Mouse (Mus musculus) embryonic facial prominence, embryonic 13.5 days (tissue): ENCODE data around the gene Isyna1. TPM values are rescaled to one million over a fixed set of nuclear protein-coding genes. Genes with fewer than 3 reads are reported as not detected.

Experiments
- ATAC-seq: fragments of 200-750 bp; cut with Nextera tagmentation; 2 replicates; pipeline ENCODE4 v1.8.0; 2017; ENCODE audit warnings: low read depth; ENCODE audit not compliant: insufficient number of reproducible peaks, insufficient read depth, low FRiP score, low TSS enrichment
- H3K27ac ChIP-seq: fragments of 300-500 bp; sonication (generic); 2 replicates; pipeline ENCODE4 v1.5.1; 2015; ENCODE audit warnings: moderate library complexity, mild to moderate bottlenecking, inconsistent platforms
- H3K27me3 ChIP-seq: fragments of 300-500 bp; sonication (generic); 2 replicates; pipeline ENCODE4 v1.6.1; 2015; ENCODE audit warnings: mild to moderate bottlenecking, inconsistent platforms
- H3K36me3 ChIP-seq: fragments of 300-500 bp; sonication (generic); 2 replicates; pipeline ENCODE4 v1.6.1; 2015; ENCODE audit warnings: mild to moderate bottlenecking, inconsistent platforms
- H3K4me1 ChIP-seq: fragments of 300-500 bp; sonication (generic); 2 replicates; pipeline ENCODE4 v1.6.1; 2015; ENCODE audit warnings: inconsistent platforms
- H3K4me2 ChIP-seq: fragments of 300-500 bp; sonication (generic); 2 replicates; pipeline ENCODE4 v1.6.1; 2015; ENCODE audit warnings: moderate library complexity, mild to moderate bottlenecking, inconsistent platforms
- H3K4me3 ChIP-seq: fragments of 300-500 bp; sonication (generic); 2 replicates; pipeline ENCODE4 v1.5.1; 2015; ENCODE audit warnings: mild to moderate bottlenecking, inconsistent platforms
- H3K9ac ChIP-seq: fragments of 300-500 bp; sonication (generic); 2 replicates; pipeline ENCODE4 v1.6.1; 2015; ENCODE audit warnings: mild to moderate bottlenecking, inconsistent platforms
- H3K9me3 ChIP-seq: fragments of 300-500 bp; sonication (generic); 2 replicates; pipeline ENCODE4 v1.6.1; 2016; ENCODE audit warnings: inconsistent platforms
- WGBS: fragments of 180-500 bp; shearing (Covaris S2); methylation state at CpG from one replicate; pipeline ENCODE4 v1.1.7; 2015; ENCODE audit warnings: mixed read lengths; 5-methylcytosine and 5-hydroxymethylcytosine counted together
- polyA plus RNA-seq: library from polyadenylated mRNA; unstranded; fragments of >200 nt; fragmentation: Nextera tagmentation; extraction: Ambion mirVana; gene quantifications from 2 replicates; pipeline ENCODE4 v1.2.1, GENCODE M21; 2015

Gene Isyna1
- polyA plus RNA-seq, 1 experiment from 2014 or later = 166 TPM

DNA sequence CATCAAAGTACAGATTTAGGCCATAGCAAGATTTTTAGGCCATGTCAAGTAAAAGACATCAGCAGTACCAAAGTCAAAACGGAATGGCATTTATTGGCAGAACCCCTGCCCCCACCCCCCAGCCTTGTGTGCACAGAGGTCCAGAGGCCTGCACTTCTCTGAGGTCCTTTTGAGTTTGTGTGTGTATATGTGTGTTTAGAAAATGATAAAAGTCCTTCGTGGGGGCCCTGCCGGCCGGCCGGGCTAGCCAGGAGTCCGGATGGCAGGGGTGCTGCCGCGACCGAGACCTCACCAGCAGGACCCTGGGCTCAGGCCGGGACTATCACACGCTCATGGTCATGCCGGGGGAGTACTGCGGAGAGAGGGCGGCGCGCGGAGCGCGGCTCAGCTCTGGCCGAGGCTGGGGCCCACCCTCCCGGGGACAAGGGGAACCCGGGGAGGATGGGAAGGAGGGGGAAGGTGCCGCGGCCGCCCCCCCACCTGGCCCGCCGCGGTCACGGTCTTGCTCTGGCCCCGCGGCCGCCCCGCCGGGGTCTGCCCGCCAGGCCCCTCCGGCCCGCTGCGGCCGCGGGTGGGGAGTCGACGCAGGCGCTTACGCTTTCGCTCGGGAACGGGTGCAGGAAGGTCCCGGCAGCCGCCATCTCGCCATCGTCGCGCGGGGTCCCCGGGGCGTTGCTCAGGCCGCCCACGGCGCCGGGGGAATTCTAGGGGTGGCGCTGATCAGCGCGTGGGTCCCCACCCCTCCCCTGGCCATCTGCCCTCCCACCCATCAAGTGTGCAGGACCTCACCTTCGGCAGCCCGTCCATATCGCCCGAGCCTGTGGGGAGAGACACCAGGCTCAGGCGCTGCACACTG, 3.5 kb downstream of the Isyna1 start:
- H3K9me3 ChIP-seq = no peaks in the 10 kb centered on the region
- WGBS = 7% methylated on average over 62 of the region's 68 CpGs
- peaks cover 74% of the 10 kb centered on the region for H3K4me1 ChIP-seq
- peak overlapping the region; percentile 69 for H3K27ac ChIP-seq
- peak overlapping the region; percentile 55 for H3K4me3 ChIP-seq
- peaks cover 6% of the 10 kb centered on the region; the same call in 1 of the 2 replicates for H3K27me3 ChIP-seq
- peak overlapping the region; percentile 89 for H3K4me2 ChIP-seq
- H3K36me3 ChIP-seq = peaks cover 40% of the 10 kb centered on the region
- no peak for ATAC-seq
- H3K9ac ChIP-seq = peak overlapping the region; percentile 85

DNA sequence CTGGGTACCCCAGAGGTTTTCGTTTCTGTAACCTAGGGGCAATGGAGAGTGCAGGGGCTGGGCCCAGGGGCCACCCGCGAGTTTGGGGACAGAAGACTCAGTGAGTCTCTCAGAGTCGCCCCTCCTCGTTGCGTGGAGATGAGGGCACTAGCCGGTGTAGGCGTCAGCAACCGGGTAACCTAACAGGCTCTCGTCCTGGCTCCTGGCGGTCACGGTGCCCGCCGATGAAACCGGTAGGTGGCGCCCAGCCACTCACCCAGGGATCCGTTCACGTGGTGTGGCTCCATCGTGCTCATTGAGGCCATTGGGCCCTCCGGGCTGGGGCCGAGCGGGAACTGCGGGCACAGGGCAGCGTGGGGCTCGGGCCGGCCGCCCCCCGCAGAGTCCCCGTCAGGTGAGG, 4.1 kb downstream of the Isyna1 start:
- H3K4me2 ChIP-seq = peak overlapping the region; percentile 89
- peaks cover 6% of the 10 kb centered on the region; the same call in 1 of the 2 replicates for H3K27me3 ChIP-seq
- WGBS = under 1% methylated on average over 29 of the region's 29 CpGs
- peak overlapping the region; percentile 69 for H3K27ac ChIP-seq
- no peaks in the 10 kb centered on the region for H3K9me3 ChIP-seq
- H3K9ac ChIP-seq = peak overlapping the region; percentile 85
- ATAC-seq = peak; percentile 5; the same call in 1 of the 2 replicates
- peaks cover 70% of the 10 kb centered on the region for H3K4me1 ChIP-seq
- peaks cover 45% of the 10 kb centered on the region for H3K36me3 ChIP-seq
- peak overlapping the region; percentile 55 for H3K4me3 ChIP-seq

DNA sequence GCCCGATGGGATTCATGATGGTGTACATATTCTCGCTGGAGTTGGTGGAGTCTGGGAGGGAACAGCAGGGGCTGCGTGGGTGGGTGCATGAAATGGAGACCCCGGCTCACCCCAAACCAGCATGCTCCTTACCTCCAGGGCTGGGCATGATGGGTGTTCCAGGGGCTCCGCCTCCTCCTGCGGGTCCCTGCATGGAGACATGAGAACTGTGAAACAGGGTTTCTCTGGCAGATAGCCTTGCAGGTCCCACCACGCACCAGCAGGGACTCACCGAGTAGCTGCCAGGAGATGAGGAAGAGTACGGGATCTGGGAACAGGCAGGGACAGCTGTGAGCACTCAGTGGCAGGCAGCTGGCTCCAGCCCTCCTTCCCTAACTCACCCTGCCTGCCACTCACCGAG, 4.5 kb downstream of the Isyna1 start:
- Histone ChIP-seq H3K27me3 (peaks cover 6% of the 10 kb centered on the region; the same call in 1 of the 2 replicates), H3K4me3 (peak overlapping the region; percentile 55), H3K4me2 (peak overlapping the region; percentile 89), H3K9me3 (no peaks in the 10 kb centered on the region), H3K9ac (peak overlapping the region; percentile 85), H3K4me1 (peaks cover 66% of the 10 kb centered on the region), H3K27ac (peak overlapping the region; percentile 69; the same call in 1 of the 2 replicates), H3K36me3 (peaks cover 45% of the 10 kb centered on the region)
- ATAC-seq = no peak
- 12% methylated on average over 10 of the region's 10 CpGs for WGBS

DNA sequence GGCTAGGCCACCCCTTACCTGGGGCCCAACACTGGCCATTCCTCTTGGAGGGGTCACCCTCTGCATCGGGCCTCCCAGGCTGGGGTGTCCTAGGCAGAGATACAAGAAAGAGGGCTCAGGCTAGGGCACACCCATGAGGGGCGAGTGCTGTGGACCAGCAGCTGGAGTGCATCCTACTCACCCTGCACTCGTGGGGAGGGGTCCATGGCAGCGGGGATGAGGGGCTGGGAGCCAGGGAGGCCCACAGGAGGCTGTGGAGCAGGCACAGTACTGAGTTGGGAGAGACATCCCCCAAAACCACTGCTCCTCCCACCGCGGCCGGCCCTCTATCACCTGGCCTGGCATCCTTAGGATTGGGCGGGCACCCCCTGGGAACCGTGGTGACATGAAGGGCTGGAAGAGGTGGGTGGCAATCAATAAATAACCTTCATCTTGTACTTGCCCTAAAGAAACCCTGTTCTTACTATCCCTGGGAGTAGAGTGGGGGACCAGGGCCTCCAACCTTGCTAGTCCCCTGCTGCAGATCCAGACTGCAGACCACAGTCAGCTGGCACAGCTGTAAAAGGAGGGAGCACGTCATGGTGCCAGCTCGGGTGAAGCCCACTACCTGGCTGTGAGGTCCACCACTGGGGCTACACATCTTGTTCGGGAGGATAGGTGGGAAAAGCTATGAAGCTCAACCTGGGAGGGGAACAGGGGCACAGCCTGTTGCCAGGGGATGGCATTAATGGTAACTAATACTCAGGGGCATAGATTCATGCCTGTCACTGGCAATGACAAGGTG, 5.5 kb downstream of the Isyna1 start:
- WGBS = 84% methylated on average over 12 of the region's 12 CpGs
- no peaks in the 10 kb centered on the region for H3K9me3 ChIP-seq
- H3K27me3 ChIP-seq = peaks cover 6% of the 10 kb centered on the region; the same call in 1 of the 2 replicates
- ATAC-seq = no peak
- peak overlapping the region; percentile 85; the same call in 1 of the 2 replicates for H3K9ac ChIP-seq
- H3K36me3 ChIP-seq = peaks cover 48% of the 10 kb centered on the region
- no peak overlapping the region for H3K4me2 ChIP-seq
- no peak overlapping the region for H3K4me3 ChIP-seq
- no peak overlapping the region for H3K27ac ChIP-seq
- H3K4me1 ChIP-seq = peaks cover 64% of the 10 kb centered on the region

DNA sequence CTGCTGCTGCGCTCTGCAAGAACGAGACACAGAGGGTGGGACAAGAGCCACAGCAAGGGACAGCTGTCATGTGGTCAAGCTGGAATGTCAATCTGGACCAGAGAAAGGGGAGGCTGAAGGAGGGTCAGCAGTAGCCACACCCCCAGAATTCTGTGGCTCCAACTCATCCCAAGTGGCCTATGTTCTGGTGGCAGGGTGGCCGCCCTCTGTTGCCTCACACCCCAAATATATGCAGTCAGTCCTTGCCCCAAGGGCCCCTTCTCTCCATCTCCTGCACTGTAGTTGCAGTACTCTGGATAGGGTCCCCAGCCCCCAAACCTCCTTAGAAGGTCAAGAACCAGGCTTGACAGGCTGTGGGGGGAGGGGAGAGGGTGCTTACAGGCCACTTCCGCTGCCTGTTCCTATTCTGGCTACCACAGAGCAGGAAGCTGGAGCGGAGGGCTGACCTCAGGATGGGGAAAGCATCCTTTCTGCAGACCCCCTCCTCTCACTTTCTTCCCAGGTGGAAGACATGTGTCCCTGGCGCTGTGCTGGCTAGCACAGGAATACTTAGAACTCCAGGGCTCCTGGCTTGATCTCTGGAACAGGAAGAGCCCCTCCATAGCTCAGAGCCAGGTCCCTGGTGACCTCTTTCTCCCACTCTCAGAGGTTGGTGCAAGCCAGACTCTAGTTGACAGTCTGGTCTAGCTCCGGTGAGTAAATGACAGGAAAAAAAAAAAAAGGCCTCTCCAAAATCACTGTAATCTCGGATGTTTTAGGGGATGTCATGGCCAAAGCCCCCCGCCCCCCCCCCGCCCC, 6.5 kb downstream of the Isyna1 start:
- Histone ChIP-seq H3K27ac (peak overlapping the region; percentile 35; the same call in 1 of the 2 replicates), H3K4me1 (peaks cover 55% of the 10 kb centered on the region), H3K9me3 (no peaks in the 10 kb centered on the region), H3K4me2 (peak overlapping the region; percentile 57), H3K4me3 (peak overlapping the region; percentile 23), H3K27me3 (peaks cover 6% of the 10 kb centered on the region; the same call in 1 of the 2 replicates), H3K36me3 (peaks cover 47% of the 10 kb centered on the region), H3K9ac (peak overlapping the region; percentile 27; the same call in 1 of the 2 replicates)
- 23% methylated on average over 10 of the region's 10 CpGs for WGBS
- no peak for ATAC-seq

DNA sequence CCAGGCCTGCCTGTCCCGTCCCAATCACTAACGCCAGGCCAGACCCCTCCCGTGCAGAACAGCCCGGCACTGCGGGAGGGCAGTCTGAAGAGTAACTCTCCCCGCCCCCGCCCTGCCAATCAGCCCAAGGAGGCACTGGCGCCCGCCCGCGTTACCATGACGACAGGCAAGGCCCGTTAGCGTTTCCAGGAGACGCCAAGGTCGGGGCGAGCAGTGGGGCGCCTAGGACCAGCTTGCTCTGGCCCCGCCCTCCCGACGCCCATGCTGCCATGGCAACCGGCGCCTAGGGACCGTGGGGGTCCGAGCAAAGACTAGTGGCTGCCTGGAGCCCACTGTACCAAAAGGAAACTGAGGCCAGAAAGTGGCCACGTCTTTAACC, 7.1 kb downstream of the Isyna1 start:
- H3K27ac ChIP-seq = peak overlapping the region; percentile 35; the same call in 1 of the 2 replicates
- H3K36me3 ChIP-seq = peaks cover 41% of the 10 kb centered on the region
- peak overlapping the region; percentile 57 for H3K4me2 ChIP-seq
- H3K4me1 ChIP-seq = peaks cover 54% of the 10 kb centered on the region
- no peak for ATAC-seq
- peak overlapping the region; percentile 23 for H3K4me3 ChIP-seq
- H3K27me3 ChIP-seq = peaks cover 6% of the 10 kb centered on the region; the same call in 1 of the 2 replicates
- no peaks in the 10 kb centered on the region for H3K9me3 ChIP-seq
- H3K9ac ChIP-seq = peak overlapping the region; percentile 27; the same call in 1 of the 2 replicates
- WGBS = under 1% methylated on average over 26 of the region's 26 CpGs

DNA sequence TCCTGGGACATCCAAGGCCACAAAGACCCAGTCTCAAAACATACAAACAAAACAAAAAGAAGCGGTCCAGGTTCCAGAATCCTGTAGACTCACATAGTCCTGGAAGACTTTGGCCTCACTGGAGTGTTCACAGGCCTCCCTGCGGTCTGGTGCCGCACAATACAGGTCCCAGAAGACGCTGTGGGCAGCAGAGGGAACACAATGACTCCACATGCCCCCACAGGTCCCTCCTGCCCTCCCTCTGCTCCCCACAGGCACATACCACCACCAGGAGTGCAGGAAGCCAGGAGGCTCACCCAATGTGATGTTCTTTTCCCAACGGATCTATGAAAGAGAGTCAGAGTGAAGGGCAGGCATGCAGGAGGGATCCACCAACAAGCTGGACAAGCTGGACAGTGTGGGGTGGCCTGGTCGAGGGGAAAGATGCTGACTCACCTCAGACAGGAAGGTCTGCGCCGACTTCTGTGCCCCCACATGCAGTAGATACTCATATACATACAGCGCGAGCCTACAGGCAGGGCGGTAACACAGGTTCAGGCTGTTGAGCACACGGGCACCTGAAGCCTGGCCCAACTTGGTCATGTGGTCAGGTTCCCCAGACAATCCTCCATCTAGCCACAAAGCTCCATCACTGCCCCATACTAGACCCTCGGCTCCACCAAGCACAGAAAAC, 8.1 kb downstream of the Isyna1 start:
- Histone ChIP-seq H3K27ac (no peak overlapping the region), H3K4me3 (no peak overlapping the region), H3K9me3 (no peaks in the 10 kb centered on the region), H3K36me3 (peaks cover 31% of the 10 kb centered on the region), H3K4me2 (no peak overlapping the region), H3K4me1 (peaks cover 54% of the 10 kb centered on the region), H3K9ac (no peak overlapping the region), H3K27me3 (no peaks in the 10 kb centered on the region)
- 93% methylated on average over 13 of the region's 13 CpGs for WGBS
- no peak for ATAC-seq

DNA sequence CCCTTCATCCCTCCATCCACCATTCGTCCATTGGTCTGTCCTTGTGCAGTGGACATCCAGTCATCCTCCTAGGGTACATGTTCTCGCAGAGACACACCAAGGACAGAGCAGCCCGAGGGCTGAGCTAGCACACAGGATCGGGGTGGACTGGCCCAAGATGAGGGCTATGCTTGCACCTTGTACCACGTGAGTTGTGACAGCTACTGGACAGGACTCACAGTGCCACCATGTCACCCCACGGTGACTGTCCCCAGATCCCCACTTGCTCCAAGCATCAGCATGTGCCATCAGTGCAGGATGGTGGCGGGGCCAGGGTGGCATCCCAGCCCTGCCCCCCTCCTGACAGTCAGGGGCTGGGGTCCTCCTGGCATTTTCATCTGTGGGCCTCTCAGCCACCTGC, 10.4 kb downstream of the Isyna1 start:
- no peak for ATAC-seq
- H3K36me3 ChIP-seq = peaks cover 23% of the 10 kb centered on the region
- H3K4me2 ChIP-seq = no peak overlapping the region
- WGBS = 88% methylated on average over 7 of the region's 7 CpGs
- H3K9ac ChIP-seq = 0 out of 2 replicates have a peak overlapping the region, but pooled peaks have one; percentile 12
- no peaks in the 10 kb centered on the region for H3K9me3 ChIP-seq
- no peak overlapping the region for H3K27ac ChIP-seq
- H3K27me3 ChIP-seq = no peaks in the 10 kb centered on the region
- no peak overlapping the region for H3K4me3 ChIP-seq
- H3K4me1 ChIP-seq = peaks cover 48% of the 10 kb centered on the region

DNA sequence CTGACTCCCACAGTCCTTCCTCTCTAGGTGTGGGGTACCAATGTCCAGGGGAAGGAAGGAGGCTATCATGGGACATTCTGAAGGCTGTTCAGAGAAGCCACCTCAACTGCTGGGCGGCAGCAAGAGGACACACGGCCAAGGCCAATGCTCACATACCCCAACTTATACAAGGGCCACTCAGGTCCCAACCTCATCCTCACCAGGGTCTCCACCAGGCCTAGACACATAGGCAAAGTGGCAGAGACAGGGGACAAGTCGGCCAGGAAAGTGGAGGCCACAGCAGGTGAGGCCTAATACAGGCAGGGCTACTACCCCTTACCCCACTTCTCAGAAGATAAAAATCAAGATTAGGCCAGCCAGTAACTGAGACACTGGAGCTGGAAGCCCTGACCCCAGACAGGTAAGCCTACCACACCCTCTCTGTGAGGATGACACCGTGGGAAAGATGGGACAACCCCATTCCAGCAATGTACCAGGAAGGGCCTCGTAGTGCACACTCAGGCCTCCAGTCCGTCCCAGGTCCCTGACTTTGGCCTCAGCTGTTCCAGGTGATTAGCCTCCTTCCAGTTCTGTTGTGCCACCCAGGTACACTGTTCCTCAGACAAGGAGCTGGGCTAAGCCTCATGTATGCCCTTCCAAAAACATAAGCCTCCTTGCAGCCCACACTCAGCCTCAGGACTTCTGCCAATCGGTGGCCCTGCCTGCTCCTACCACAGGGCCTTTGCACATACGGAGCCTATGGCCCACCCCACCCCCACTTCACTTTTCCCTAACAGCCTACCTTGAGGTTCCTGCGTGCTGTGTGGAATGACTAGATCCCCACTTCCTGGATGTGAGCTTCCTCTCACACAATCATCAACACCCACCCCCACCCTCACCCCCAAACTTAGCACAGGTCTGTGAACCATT, 12.0 kb downstream of the Isyna1 start:
- peak overlapping the region; percentile 90; the same call in 1 of the 2 replicates for H3K9ac ChIP-seq

More for the DNA sequence above, 12.0 kb downstream of the Isyna1 start:
- Histone ChIP-seq H3K36me3 (peaks cover 22% of the 10 kb centered on the region), H3K4me1 (peaks cover 52% of the 10 kb centered on the region), H3K27ac (no peak overlapping the region), H3K4me3 (peak overlapping the region; percentile 79; the same call in 1 of the 2 replicates), H3K4me2 (peak overlapping the region; percentile 93), H3K27me3 (0 out of 2 replicates have a peak, but pooled peaks cover 2% of the 10 kb centered on the region), H3K9me3 (no peaks in the 10 kb centered on the region)
- WGBS = 81% methylated on average over 9 of the region's 9 CpGs
- ATAC-seq = no peak
